Mouse (Mus musculus): ENCODE data around the gene Ap1s1.

Gene Ap1s1

GRCm38 (mm10) chr5:137045402-137046323 lies at the start of gene Ap1s1:
Ap1s1 (minus strand) TSS chr5:137046135.
- peak; percentile 96 for DNase-seq (ENCODE audit: low read depth, low spot score)

DNA sequence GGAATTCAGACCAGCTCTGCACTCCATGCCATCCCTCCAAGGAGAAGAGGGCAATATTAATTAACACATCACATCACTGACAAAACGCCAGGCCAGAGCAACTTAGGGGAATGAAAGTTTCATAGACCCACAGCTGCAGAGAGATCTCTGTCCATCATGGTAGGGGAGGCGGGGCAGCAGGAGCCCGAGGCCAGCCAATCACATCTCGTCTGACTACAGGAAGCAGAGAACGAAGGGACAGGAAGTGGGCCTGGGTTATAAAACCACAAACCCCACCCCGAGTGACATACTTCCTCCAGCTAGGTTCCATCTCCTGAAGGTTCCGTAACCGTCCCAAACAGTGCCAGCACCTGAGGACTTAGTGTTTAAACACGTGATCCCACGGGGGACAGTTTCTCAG lies 49.2 kb upstream of the Ap1s1 start:
- peak; percentile 30 for DNase-seq (ENCODE audit: low read depth, low spot score)

DNA sequence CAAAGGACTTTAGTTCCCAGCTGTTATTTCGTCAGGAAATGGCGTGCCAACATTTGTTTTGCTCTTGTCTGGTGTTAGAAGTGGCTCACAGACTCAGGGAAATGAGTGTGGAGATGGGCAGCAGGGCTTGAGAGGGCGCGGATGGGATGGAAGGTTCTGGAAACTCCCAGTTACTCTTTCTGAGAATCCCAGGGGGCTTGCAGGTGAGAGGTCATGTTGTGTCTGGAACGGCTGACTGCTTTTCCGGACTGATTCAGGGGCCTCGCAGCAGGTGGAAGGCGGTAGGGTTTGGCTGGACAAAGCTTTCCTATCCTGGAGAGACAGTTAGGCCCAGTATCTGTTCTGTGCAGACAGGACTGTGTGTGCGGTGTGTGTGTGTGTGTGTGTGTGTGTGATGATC lies 47.8 kb upstream of the Ap1s1 start:
- no peak for DNase-seq (ENCODE audit: low read depth, low spot score)

DNA sequence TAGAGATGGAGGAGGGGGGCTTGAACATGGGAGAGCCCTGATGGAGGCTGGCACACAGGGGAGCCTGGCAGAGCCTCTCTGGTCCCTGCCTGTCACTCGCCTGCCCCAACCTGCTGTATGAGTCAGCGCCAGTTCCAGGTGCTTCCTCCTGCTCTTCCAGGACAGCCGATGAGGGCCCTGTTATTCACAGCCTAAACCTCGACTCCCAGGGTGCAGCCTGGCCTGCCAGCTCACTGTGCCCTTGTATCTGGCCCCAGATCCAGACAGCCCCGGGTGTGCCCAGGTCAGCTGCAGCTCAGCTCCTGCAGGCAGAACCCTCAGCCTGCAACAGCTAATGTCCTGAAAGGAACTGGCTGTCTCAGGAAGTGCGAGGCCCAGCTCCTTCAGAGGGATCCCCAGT lies 45.6 kb upstream of the Ap1s1 start:
- DNase-seq (ENCODE audit: low read depth, low spot score), result no peak

DNA sequence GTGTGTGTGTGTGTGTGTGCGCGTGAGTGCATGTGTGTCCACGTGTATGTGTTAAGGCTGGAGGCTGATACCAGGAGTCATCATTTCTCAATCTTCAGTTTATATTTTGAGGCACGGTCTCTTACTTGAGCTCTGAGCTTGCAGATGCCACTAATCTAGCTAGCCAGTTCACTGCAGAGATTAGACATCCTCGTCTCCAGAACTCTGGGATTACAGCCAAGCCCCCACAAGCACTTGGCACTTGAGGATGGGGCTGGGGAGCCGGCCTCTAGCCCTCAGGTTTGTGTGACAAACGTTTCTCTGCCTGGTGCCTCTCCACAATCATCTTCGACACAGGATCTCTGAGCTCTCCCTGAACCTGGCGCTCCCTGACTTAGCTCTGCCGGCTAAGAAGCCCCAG lies 44.9 kb upstream of the Ap1s1 start:
- DNase-seq (ENCODE audit: low read depth, low spot score), result no peak

GRCm38 (mm10) chr5:137087410-137087809 lies 41.5 kb upstream of the Ap1s1 start:
- no peak for DNase-seq (ENCODE audit: low read depth, low spot score)

- DNase-seq (ENCODE audit: low read depth, low spot score), result no peak
Measured at GRCm38 (mm10) chr5:137085731-137086130, 39.8 kb upstream of the Ap1s1 start.

DNA sequence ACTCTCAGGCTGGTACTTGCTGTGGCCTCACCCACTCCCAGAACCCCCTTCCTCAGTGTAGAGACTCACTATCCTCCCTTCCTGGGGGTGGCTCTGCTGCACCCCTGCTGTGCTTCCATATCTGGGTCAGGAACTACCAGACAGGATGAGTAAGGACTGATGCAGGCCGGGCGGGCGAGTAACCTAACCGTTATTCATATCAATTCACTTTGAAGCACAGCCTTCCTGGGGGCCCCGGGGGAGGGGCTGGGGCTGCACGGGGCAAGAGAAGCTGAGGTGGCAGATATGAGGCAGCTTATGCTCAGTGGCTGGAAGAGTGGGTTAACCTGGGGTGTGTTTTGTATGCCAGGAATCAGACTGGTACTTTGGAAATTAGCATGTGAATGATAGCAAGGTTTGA lies 39.1 kb upstream of the Ap1s1 start:
- no peak for DNase-seq (ENCODE audit: low read depth, low spot score)

GRCm38 (mm10) chr5:137083051-137083450 lies 37.1 kb upstream of the Ap1s1 start:
- no peak for DNase-seq (ENCODE audit: low read depth, low spot score)

GRCm38 (mm10) chr5:137079849-137080248 lies 33.9 kb upstream of the Ap1s1 start:
- DNase-seq (ENCODE audit: low read depth, low spot score), result no peak

- no peak for DNase-seq (ENCODE audit: low read depth, low spot score)
Measured at GRCm38 (mm10) chr5:137078616-137079015, 32.7 kb upstream of the Ap1s1 start.

- no peak for DNase-seq (ENCODE audit: low read depth, low spot score)
Measured at GRCm38 (mm10) chr5:137078041-137078440, 32.1 kb upstream of the Ap1s1 start.

DNA sequence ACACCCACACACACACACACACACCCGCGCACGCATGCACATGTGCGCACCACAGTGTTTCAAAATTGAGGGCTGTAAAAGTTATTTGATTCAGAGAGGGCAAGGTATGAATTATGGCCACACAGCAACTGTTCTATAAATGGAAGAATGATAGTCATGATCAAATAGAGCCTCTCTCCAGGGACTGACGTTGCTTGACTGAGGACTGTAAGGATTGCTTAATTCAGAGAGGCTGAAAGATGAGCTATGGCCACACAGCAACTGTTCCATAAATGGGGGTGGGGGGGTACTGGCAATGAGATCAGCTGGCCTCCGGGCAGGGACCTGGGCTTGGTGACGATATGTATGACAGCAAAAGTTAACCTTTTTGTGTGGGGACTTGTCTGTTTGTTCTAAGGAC lies 31.3 kb upstream of the Ap1s1 start:
- DNase-seq (ENCODE audit: low read depth, low spot score), result no peak

- DNase-seq (ENCODE audit: low read depth, low spot score), result peak; percentile 80
Measured at GRCm38 (mm10) chr5:137076191-137076930, 30.4 kb upstream of the Ap1s1 start.

GRCm38 (mm10) chr5:137075726-137076125 lies 29.8 kb upstream of the Ap1s1 start:
- no peak for DNase-seq (ENCODE audit: low read depth, low spot score)

DNA sequence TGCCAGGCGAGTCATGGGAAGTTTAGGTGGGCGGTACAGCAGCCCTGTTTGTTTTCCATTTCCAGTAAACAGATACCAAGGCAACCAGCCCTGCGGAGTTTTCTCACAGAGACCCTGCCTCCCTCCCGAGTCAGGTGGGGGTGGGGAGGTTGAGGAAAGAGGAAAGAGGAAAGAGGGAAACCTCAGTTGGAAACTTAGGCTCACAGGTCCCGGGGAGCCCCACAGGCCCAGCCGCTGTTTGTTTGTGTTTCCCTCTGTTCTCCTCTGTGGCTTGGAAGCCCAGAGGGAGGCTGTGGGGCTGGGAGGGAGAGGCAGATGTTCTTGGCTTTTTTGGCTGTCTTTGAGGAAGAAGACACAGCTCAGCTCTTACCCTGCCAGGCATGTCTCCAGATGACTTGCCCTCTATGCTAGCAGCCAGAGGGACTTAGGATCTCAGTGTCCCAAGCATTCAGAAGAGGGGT lies 28.3 kb upstream of the Ap1s1 start:
- no peak for DNase-seq (ENCODE audit: low read depth, low spot score)

- DNase-seq (ENCODE audit: low read depth, low spot score), result no peak
Measured at GRCm38 (mm10) chr5:137073141-137073540, 27.2 kb upstream of the Ap1s1 start.

GRCm38 (mm10) chr5:137072079-137072960 lies 26.4 kb upstream of the Ap1s1 start, which contains the start of gene Serpine1:
Serpine1 (minus strand) TSS chr5:137072268.
- peak; percentile 62 for DNase-seq (ENCODE audit: low read depth, low spot score)

GRCm38 (mm10) chr5:137070881-137071605 lies 25.1 kb upstream of the Ap1s1 start:
- DNase-seq (ENCODE audit: low read depth, low spot score), result no peak

GRCm38 (mm10) chr5:137068711-137069110 lies 22.8 kb upstream of the Ap1s1 start:
- no peak for DNase-seq (ENCODE audit: low read depth, low spot score)

DNA sequence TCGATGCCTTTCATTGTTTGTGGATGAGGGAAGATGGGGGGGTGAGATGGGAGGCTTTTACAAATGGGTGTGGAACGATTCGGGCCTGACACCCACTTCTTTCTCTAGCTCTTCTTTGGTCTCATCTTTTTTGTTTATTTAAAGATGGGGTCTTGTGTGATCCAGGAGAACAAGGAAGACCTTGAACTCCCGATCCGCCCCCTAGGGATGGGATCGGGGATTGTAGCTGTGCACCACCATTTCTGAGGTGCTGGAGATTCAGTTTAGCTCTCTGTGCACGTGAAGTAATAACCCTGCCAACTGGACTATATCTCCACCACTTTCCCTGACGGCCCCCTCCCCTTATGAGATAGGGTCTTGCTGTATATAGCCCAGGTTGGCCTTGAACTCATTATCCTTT lies 20.0 kb upstream of the Ap1s1 start:
- DNase-seq (ENCODE audit: low read depth, low spot score), result no peak

Data from A20 (cell line).